Mouse (Mus musculus) mammary gland, adult 2 months (tissue): ENCODE results near the gene B230118H07Rik. TPM values are rescaled to one million over a fixed set of nuclear protein-coding genes. Genes with fewer than 3 reads are reported as not detected.

Experiments used
- polyA plus RNA-seq: library from polyadenylated mRNA; depleted of rRNA; stranded (reverse); fragments of >200 nt; gene quantifications from 2 replicates; pipeline ENCODE4 v1.2.3, GENCODE M21; 2012; ENCODE audit warnings: low replicate concordance; rRNA removed

The B230118H07Rik gene
- polyA plus RNA-seq: 2.2 and 7.3 TPM in 2 replicates

DNA sequence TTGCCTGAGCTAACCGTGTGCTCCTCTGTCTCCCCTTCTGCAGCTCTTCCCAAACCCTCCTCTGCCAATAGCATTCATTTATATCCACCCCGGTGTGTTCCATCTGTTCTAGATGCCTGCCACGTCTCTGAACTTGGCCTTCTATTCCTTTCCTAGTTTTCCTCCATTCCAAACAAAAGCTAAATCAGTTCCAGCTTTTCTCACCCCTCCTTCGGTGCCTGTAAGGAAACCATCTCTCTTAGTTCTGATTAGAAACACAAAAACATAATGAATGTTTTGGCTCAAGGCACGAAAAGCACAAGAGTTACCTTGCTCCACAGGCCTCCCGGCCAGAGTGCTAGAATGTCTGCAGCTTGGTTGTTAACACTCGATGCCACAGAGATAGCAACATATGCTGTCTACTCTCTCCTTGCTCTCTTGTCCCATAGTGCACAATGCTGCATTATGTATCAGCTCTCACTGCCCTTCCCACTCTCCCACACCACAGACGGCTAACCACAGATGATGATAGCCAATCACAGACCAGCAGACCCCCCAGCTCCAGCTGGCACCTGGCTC, at the start of gene B230118H07Rik, which contains the start of gene Rag1:
TSS of gene B230118H07Rik (minus strand) at position 419 of the 558 bp plus-strand sequence.
TSS of gene Rag1 (minus strand) at position 388 of the 558 bp plus-strand sequence.

DNA sequence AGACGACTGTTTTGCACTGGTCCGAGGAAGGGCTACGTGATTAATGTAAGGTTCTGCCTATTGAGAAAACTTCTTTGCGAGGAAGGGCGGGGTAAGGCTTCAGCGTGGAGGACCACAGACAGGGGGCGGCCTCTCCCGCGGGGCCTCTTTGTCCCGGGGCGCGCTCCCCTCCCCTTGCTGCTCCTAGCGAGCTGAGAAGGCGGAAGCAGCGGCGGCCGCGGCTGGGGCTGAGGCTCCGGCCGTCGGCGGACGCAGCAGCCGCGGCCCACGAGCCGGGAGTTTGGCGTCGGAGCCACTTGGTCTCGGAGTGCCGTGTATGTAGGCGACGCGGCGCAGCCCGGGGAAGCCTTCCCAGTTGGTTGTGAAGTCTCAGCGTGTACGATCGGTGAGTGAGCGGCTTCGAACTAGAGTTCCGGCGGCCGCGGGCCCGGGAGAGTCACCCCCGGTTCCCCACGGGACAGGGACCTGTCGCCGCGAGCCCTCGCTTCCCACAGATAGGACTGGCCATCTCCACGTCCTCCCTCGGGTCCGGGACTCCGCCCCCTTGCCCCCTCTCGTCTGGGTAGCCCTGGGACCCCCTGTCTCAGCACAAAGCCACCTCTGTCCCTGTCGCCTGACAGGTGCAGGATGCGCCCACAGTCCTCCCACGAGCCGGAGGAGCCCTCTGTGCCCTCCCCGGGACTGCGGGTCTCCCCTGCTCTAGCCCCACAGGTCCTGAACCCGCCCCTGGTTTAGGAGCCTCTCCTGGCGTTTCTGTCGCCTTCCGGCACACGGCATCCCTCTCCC, 29.1 kb upstream of the B230118H07Rik start, which contains the start of gene Traf6:
TSS of gene Traf6 (plus strand) at position 194 of the 786 bp plus-strand sequence.

DNA sequence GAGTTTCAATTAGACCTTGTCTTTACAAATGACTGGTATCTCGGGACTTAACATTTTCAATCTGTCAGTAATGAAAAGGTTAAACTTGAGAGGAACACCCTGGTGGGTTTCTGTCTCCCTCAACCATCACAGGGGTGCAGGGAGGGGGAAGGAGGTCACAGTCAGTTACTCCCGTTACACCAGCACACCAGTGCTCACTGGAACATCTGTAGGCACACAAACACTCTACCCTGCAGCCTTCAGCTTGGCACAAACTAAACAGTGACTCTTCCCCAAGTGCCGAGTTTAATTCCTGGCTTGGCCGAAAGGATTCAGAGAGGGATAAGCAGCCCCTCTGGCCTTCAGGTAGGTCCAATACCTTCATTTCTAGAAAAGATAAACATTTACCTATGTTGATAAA, 24.8 kb downstream of the B230118H07Rik start, which contains the start of gene Rag2:
TSS of gene Rag2 (plus strand) at position 193 of the 400 bp plus-strand sequence.

Other genes starting within 250 kb of the B230118H07Rik start
- gene Rag2, start 24.8 kb downstream of the B230118H07Rik start, polyA plus RNA-seq: not detected in 2 replicates
- gene Rag1, start within 50 bp of the B230118H07Rik start, polyA plus RNA-seq: 0.06 and 0.33 TPM in 2 replicates
- gene Traf6, start 28.9 kb upstream of the B230118H07Rik start, polyA plus RNA-seq: 10.2 and 15.1 TPM in 2 replicates
- 6.7 and 12.2 TPM in 2 replicates for gene Prr5l, start 233.5 kb upstream of the B230118H07Rik start, polyA plus RNA-seq
- gene Commd9, start 236.7 kb upstream of the B230118H07Rik start, polyA plus RNA-seq: 47.3 and 61.8 TPM in 2 replicates